Mouse (Mus musculus): ENCODE results near the gene Sptbn2. TPM values are rescaled to one million over a fixed set of nuclear protein-coding genes. Genes with fewer than 3 reads are reported as not detected.

The Sptbn2 gene
- total and polyA plus RNA-seq, 2 experiments from 2014 or later, result 0.04 to 0.05 TPM

DNA sequence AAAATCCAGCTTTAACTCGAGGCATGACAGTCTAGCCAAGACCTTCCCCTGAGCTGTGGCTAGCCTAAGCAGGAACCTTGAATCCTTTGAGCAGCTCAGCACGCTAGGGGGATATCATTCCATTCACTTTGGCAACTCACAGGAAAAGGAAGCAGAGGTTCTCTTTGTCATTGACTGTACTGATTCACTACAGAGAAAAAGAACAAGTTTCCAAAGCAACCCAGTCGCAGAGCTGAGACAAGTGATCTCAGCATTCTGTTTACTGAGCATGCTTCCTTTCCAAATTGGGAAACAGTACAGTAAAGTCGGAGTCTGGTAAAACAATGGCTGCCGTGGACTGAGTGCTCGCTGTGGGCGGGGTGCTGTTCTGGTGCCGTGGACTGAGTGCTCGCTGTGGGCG, 2.2 kb upstream of the Sptbn2 start:
- Histone ChIP-seq H3K27ac (ENCODE audit: low read depth) (no peak overlapping the region), H3K27me3 (ENCODE audit: control insufficient read depth, insufficient read depth, low read length) (peaks cover 50% of the 10 kb centered on the region), H3K9ac (replicated peaks; ENCODE audit: low read depth, low read length) (no peak overlapping the region), H3K9me3 (replicated peaks; ENCODE audit: control insufficient read depth, low read length) (no peaks in the 10 kb centered on the region), H3K4me2 (ENCODE audit: low read depth, low read length) (no peak overlapping the region), H3K4me3 (ENCODE audit: low read depth, low read length) (no peak overlapping the region), H3K4me1 (ENCODE audit: control insufficient read depth, insufficient read depth) (peaks cover 12% of the 10 kb centered on the region; the same call in 1 of the 2 replicates), H3K36me3 (replicated peaks; ENCODE audit: control insufficient read depth, insufficient read depth, low read length) (no peaks in the 10 kb centered on the region)
- WGBS, result 69% methylated on average over 10 of the region's 10 CpGs
- DNase-seq (ENCODE audit: low spot score), result no peak
- no peak for ATAC-seq (ENCODE audit: insufficient read depth, low read depth)
- TF ChIP-seq EP300 (IDR thresholded peaks at IDR 0.05; ENCODE audit: low read depth) (no peak), CTCF (IDR thresholded peaks at IDR 0.05; ENCODE audit: low read depth) (no peak)

DNA sequence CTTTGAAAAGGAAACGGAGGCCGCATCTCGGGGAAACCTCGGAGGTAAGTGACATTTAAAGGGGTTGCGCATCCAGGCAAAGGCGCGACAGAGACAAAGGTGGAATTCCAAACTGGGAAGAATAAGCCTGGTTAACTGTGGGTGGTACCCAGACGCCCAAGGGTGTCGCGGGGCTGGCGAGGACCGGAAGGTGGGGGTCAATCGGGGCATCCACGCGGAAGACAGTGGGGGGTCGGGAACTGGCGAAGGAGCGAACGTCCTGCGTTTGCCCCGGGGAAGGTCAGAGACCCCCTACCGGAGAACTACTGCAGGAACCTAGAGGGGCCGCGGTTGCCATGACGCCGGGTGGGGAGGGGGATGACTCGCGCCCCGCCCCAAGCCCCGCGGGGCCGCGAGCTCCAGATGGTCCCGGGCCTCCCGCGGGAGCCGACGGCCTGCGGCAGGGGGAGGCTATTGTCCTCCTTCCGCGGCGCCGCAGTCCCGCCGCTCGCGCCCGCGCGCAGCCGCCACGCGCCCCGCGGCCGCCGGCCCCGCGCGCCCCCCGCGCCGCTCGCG, 711 bp downstream of the Sptbn2 start:
- H3K9me3 ChIP-seq (replicated peaks; ENCODE audit: control insufficient read depth, low read length), result no peaks in the 10 kb centered on the region
- H3K27me3 ChIP-seq (ENCODE audit: control insufficient read depth, insufficient read depth, low read length), result peaks cover 70% of the 10 kb centered on the region
- peak overlapping the region; percentile 53 for H3K4me3 ChIP-seq (ENCODE audit: low read depth, low read length)
- peak overlapping the region; percentile 94 for H3K4me2 ChIP-seq (ENCODE audit: low read depth, low read length)
- no peak for TF ChIP-seq EP300 (IDR thresholded peaks at IDR 0.05; ENCODE audit: low read depth)
- TF ChIP-seq CTCF (IDR thresholded peaks at IDR 0.05; ENCODE audit: low read depth), result no peak
- 2% methylated on average over 44 of the region's 65 CpGs for WGBS
- no peak overlapping the region for H3K27ac ChIP-seq (ENCODE audit: low read depth)
- peak; percentile 27; the same call in 1 of the 2 replicates for ATAC-seq (ENCODE audit: insufficient read depth, low read depth)
- peaks cover 12% of the 10 kb centered on the region; the same call in 1 of the 2 replicates for H3K4me1 ChIP-seq (ENCODE audit: control insufficient read depth, insufficient read depth)
- H3K9ac ChIP-seq (replicated peaks; ENCODE audit: low read depth, low read length), result no peak overlapping the region
- no peaks in the 10 kb centered on the region for H3K36me3 ChIP-seq (replicated peaks; ENCODE audit: control insufficient read depth, insufficient read depth, low read length)
- no peak for DNase-seq (ENCODE audit: low spot score)

DNA sequence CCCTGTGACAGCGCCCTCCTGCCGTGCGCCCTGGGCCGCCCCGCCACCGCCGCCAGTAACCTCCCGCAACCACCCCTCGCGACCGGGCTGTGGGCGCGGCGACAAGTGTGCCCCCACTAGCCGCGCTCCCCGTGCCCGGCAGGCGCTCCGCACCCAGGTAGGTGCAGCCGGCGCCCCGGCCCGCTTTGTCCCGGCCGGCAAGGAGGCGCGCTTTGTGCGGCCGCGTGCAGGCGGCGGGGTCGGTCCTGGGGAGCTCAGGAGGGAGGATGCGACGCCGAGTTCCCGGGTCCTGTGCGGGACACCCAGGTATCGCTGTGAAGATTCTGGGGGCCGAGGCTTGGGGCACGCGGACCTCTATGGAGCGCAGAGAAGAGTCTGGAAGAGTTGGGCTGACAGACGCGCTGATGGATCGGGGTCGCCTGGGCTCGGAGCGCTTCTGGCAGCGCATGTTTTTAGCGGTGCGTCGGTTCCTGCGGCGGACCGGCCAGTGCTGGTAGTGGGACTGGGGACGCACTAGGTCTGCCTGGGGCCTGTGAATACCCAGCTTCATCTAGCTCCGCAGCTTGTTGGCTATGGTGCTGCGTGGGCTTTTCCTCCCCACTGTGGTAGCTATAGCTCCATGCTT, 1.3 kb downstream of the Sptbn2 start:
- DNase-seq (ENCODE audit: low spot score) (no peak), ATAC-seq (ENCODE audit: insufficient read depth, low read depth) (no peak)
- no peak for TF ChIP-seq EP300 (IDR thresholded peaks at IDR 0.05; ENCODE audit: low read depth)
- TF ChIP-seq CTCF (IDR thresholded peaks at IDR 0.05; ENCODE audit: low read depth), result no peak
- peak overlapping the region; percentile 53 for H3K4me3 ChIP-seq (ENCODE audit: low read depth, low read length)
- no peaks in the 10 kb centered on the region for H3K9me3 ChIP-seq (replicated peaks; ENCODE audit: control insufficient read depth, low read length)
- WGBS, result under 1% methylated on average over 59 of the region's 60 CpGs
- no peak overlapping the region for H3K9ac ChIP-seq (replicated peaks; ENCODE audit: low read depth, low read length)
- H3K4me2 ChIP-seq (ENCODE audit: low read depth, low read length), result peak overlapping the region; percentile 94
- H3K27ac ChIP-seq (ENCODE audit: low read depth), result no peak overlapping the region
- peaks cover 75% of the 10 kb centered on the region for H3K27me3 ChIP-seq (ENCODE audit: control insufficient read depth, insufficient read depth, low read length)
- H3K36me3 ChIP-seq (replicated peaks; ENCODE audit: control insufficient read depth, insufficient read depth, low read length), result no peaks in the 10 kb centered on the region
- H3K4me1 ChIP-seq (ENCODE audit: control insufficient read depth, insufficient read depth), result peaks cover 12% of the 10 kb centered on the region; the same call in 1 of the 2 replicates

DNA sequence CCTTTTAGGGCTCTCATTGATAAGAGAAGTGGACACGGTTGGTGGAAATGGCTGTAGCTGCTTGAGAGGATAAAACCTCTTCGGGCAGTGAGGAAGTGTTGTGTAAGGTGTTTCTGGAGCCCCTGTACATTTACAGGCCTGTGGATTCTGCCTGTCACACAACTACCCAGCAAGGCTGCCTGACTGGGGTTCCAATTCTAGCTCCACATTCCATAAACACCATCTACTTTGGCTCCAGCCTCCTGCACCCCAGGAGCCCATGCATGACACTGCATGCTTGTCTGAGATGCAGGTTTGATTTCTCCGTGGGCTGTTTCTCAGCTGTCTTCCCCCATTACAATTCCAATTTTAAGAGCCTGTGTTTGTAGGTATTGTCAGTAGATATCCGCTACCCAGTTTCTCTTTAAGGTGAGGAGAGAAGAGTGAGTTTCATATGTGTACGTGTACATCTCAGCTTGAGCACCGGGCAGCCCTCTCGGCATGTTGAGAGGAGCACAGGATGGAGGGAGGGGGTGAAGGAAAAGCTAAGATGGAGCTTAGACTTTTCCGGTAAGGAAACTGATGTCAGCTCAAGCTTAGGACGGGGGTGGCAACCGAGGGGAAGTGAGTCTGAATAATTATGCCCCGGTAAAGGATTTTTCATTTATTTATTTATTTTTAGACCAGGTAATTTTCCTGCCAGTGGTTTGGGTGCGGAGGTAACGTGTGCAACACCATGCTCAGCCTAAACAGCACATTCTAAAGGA, 2.0 kb downstream of the Sptbn2 start:
- H3K4me3 ChIP-seq (ENCODE audit: low read depth, low read length), result peak overlapping the region; percentile 53
- no peak for ATAC-seq (ENCODE audit: insufficient read depth, low read depth)

DNA sequence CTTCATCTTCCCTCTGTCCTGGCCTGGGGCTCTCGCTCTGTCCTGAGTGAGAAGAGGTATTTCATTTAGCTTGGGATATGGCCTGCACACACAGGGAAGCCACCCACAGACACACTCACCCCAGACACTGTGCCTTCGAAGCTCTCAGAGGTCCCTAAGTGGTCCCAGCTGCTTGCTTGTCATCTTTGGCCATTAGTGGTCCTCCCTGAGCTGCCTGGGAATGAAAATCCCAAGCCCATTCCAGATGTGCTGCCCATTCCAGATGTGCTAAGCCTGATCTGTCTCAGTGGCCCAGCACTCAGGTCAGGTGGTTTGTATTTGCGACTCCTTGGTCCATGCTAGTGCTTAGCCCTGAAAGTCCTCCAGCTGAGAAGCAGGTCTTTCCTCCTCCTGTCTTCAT, 2.9 kb downstream of the Sptbn2 start:
- TF ChIP-seq CTCF (IDR thresholded peaks at IDR 0.05; ENCODE audit: low read depth), result no peak
- TF ChIP-seq EP300 (IDR thresholded peaks at IDR 0.05; ENCODE audit: low read depth), result no peak
- peaks cover 12% of the 10 kb centered on the region; the same call in 1 of the 2 replicates for H3K4me1 ChIP-seq (ENCODE audit: control insufficient read depth, insufficient read depth)
- H3K9me3 ChIP-seq (replicated peaks; ENCODE audit: control insufficient read depth, low read length), result no peaks in the 10 kb centered on the region
- ATAC-seq (ENCODE audit: insufficient read depth, low read depth) (no peak), DNase-seq (ENCODE audit: low spot score) (no peak)
- H3K27me3 ChIP-seq (ENCODE audit: control insufficient read depth, insufficient read depth, low read length), result peaks cover 83% of the 10 kb centered on the region
- no peak overlapping the region for H3K4me2 ChIP-seq (ENCODE audit: low read depth, low read length)
- WGBS, result 59% methylated on average over 3 of the region's 3 CpGs
- H3K36me3 ChIP-seq (replicated peaks; ENCODE audit: control insufficient read depth, insufficient read depth, low read length), result no peaks in the 10 kb centered on the region
- H3K9ac ChIP-seq (replicated peaks; ENCODE audit: low read depth, low read length), result no peak overlapping the region
- no peak overlapping the region for H3K4me3 ChIP-seq (ENCODE audit: low read depth, low read length)
- H3K27ac ChIP-seq (ENCODE audit: low read depth), result no peak overlapping the region

More for the DNA sequence above, 2.0 kb downstream of the Sptbn2 start:
- Histone ChIP-seq H3K9me3 (replicated peaks; ENCODE audit: control insufficient read depth, low read length) (no peaks in the 10 kb centered on the region), H3K27me3 (ENCODE audit: control insufficient read depth, insufficient read depth, low read length) (peaks cover 81% of the 10 kb centered on the region), H3K36me3 (replicated peaks; ENCODE audit: control insufficient read depth, insufficient read depth, low read length) (no peaks in the 10 kb centered on the region), H3K4me1 (ENCODE audit: control insufficient read depth, insufficient read depth) (peaks cover 12% of the 10 kb centered on the region; the same call in 1 of the 2 replicates), H3K27ac (ENCODE audit: low read depth) (no peak overlapping the region), H3K4me2 (ENCODE audit: low read depth, low read length) (peak overlapping the region; percentile 94), H3K9ac (replicated peaks; ENCODE audit: low read depth, low read length) (no peak overlapping the region)
- DNase-seq (ENCODE audit: low spot score), result no peak
- TF ChIP-seq CTCF (IDR thresholded peaks at IDR 0.05; ENCODE audit: low read depth), result no peak
- WGBS, result 34% methylated on average over 13 of the region's 13 CpGs

All from heart, postnatal 0 days (tissue).